Mouse (Mus musculus) heart, postnatal 0 days (tissue): ENCODE measurements around the gene Ahsa2. TPM values are rescaled to one million over a fixed set of nuclear protein-coding genes. Genes with fewer than 3 reads are reported as not detected.

Source experiments
- microRNA-seq: library from miRNA; unstranded; fragments of <30 nt; microRNA quantifications from one replicate; pipeline ENCODE4, GENCODE M21; 2016
- polyA plus RNA-seq: library from polyadenylated mRNA; unstranded; fragments of >200 nt; fragmentation: Nextera tagmentation; extraction: Ambion mirVana; gene quantifications from 2 replicates; pipeline ENCODE4 v1.2.1, GENCODE M21; 2015
- total RNA-seq: library from RNA; depleted of rRNA; stranded (reverse); fragments of >200 nt; gene quantifications from 2 replicates; pipeline ENCODE4 v1.2.3, GENCODE M21; 2014; ENCODE audit warnings: low replicate concordance; rRNA removed

The Ahsa2 gene
- total and polyA plus RNA-seq, 2 experiments from 2014 or later = 15.8 to 34.7 TPM

Small RNAs within 50 kb of the gene (microRNA-seq; reads per million reads assigned to microRNA genes)
- not detected for gene Gm47279

Other genes with a start within 250 kb of the Ahsa2 start
- 33.4 and 38.4 TPM in 2 replicates for gene Xpo1, start 242.0 kb downstream of the Ahsa2 start, total RNA-seq
- gene Xpo1, start 242.0 kb downstream of the Ahsa2 start, polyA plus RNA-seq = 19.1 and 21.2 TPM in 2 replicates
- 37.1 and 42.7 TPM in 2 replicates for gene Usp34, start 191.1 kb downstream of the Ahsa2 start, total RNA-seq
- gene Usp34, start 191.1 kb downstream of the Ahsa2 start, polyA plus RNA-seq = 9.2 and 11.4 TPM in 2 replicates
- not detected in 2 replicates for gene 1700093K21Rik, start 23.1 kb upstream of the Ahsa2 start, total RNA-seq
- not detected in 2 replicates for gene 1700093K21Rik, start 23.1 kb upstream of the Ahsa2 start, polyA plus RNA-seq
- 6.0 and 6.6 TPM in 2 replicates for gene 0610010F05Rik, start 135.6 kb upstream of the Ahsa2 start, total RNA-seq
- 15.8 and 16.2 TPM in 2 replicates for gene 0610010F05Rik, start 135.6 kb upstream of the Ahsa2 start, polyA plus RNA-seq
- 4.8 and 13.3 TPM in 2 replicates for gene Pus10, start 167.6 kb upstream of the Ahsa2 start, total RNA-seq
- 7.9 and 8.7 TPM in 2 replicates for gene Pus10, start 167.6 kb upstream of the Ahsa2 start, polyA plus RNA-seq
- gene Pex13, start 167.9 kb upstream of the Ahsa2 start, total RNA-seq = 12.7 and 22.5 TPM in 2 replicates
- 27.8 and 33.0 TPM in 2 replicates for gene Pex13, start 167.9 kb upstream of the Ahsa2 start, polyA plus RNA-seq